Mouse (Mus musculus): ENCODE results near the gene Olfr937.

Olfr937 gene

DNA sequence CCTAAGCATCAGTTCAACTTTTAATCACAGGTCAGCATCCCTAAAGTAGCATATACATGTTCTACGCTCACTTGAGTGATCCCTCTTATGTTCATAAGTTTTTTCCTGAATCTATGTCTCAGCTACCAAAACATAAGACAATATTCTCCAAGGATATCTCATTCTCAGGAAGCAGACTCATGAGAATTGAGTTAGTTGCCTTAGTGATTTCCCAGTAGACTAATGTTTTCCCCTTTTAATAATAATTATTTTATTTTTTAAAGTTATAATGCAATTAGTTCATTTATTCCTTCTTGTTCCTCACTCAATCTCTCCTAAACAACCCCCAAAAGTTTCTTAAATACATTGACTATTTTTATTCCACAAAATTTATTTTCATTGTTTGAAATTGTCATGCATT, at the start of gene Olfr937:
Gene Olfr937, minus strand, starts transcription at position 101 of the 400 bp plus-strand sequence.
- DNase-seq (ENCODE audit: low read depth in 2 of 2, low spot score in 2 of 2), result no peak

- no peak for DNase-seq (ENCODE audit: low read depth in 2 of 2, low spot score in 2 of 2)
These were observed 14.0 kb upstream of the Olfr937 start, which contains the start of gene Olfr938 for GRCm38 (mm10) chr9:39078787-39079186. TSS of gene Olfr938 (minus strand) at chr9:39078887.

GRCm38 (mm10) chr9:39023277-39023676, 41.5 kb downstream of the Olfr937 start, which contains the start of gene Olfr146:
TSS of gene Olfr146 (minus strand) at chr9:39023377.
- no peak for DNase-seq (ENCODE audit: low read depth in 2 of 2, low spot score in 2 of 2)
